Mouse (Mus musculus) myocyte (in vitro differentiated cells): ENCODE results near the gene Tubgcp6. TPM values are rescaled to one million over a fixed set of nuclear protein-coding genes. Genes with fewer than 3 reads are reported as not detected.

ENCODE experiments used
- H3K27me3 ChIP-seq: one replicate; pipeline ENCODE4 v1.6.1; 2011; ENCODE audit not compliant: control insufficient read depth, insufficient read depth, insufficient read length
- H3K36me3 ChIP-seq: one replicate; pipeline ENCODE4 v1.6.1; 2011; ENCODE audit not compliant: control insufficient read depth, insufficient read depth
- H3K4me2 ChIP-seq: one replicate; pipeline ENCODE4 v1.6.1; 2011; ENCODE audit warnings: low read depth, control low read depth
- H3K4me3 ChIP-seq: one replicate; pipeline ENCODE4 v1.5.1; 2011; ENCODE audit warnings: mild to moderate bottlenecking, control low read depth, moderate library complexity
- H3K79me2 ChIP-seq: one replicate; pipeline ENCODE4 v1.6.1; 2011; ENCODE audit not compliant: control insufficient read depth, insufficient read depth
- H3ac ChIP-seq: one replicate; pipeline ENCODE4 v1.6.1; 2011; ENCODE audit not compliant: control insufficient read depth, insufficient read length
- CEBPB ChIP-seq: IDR thresholded peaks from 2 replicates; pipeline ENCODE4 v1.6.1; 2011; ENCODE audit warnings: mild to moderate bottlenecking, moderate library complexity; ENCODE audit not compliant: poor library complexity, insufficient read depth, severe bottlenecking
- E2F4 ChIP-seq: IDR thresholded peaks from one replicate; pipeline ENCODE4 v1.6.1; 2011; ENCODE audit warnings: mild to moderate bottlenecking, control low read depth, moderate library complexity; ENCODE audit not compliant: insufficient read depth
- MAX ChIP-seq: IDR thresholded peaks from one replicate; pipeline ENCODE4 v1.6.1; 2011; ENCODE audit warnings: low read depth, mild to moderate bottlenecking, control low read depth
- MYOD1 ChIP-seq, 3 experiments: IDR thresholded peaks; one replicate each; pipeline ENCODE4 v1.6.1; 2011; ENCODE audit warnings: control low read depth in 2 of 3, low read depth in 2 of 3, mild to moderate bottlenecking in 2 of 3, moderate library complexity in 1 of 3; ENCODE audit not compliant: insufficient read length in 2 of 3, control insufficient read depth in 1 of 3
- MYOG ChIP-seq, 3 experiments: IDR thresholded peaks; one replicate each; pipeline ENCODE4 v1.6.1; 2011; ENCODE audit warnings: control low read depth in 2 of 3, low read depth in 2 of 3, mild to moderate bottlenecking in 2 of 3; ENCODE audit not compliant: insufficient read length in 2 of 3, control insufficient read depth in 1 of 3, insufficient read depth in 1 of 3
- POLR2A ChIP-seq: IDR thresholded peaks from one replicate; pipeline ENCODE4 v1.6.1; 2011; ENCODE audit warnings: low read depth, mild to moderate bottlenecking, control low read depth, moderate library complexity; ENCODE audit not compliant: insufficient read length
- POLR2AphosphoS2 ChIP-seq: IDR thresholded peaks from one replicate; pipeline ENCODE4 v1.6.1; 2011; ENCODE audit warnings: low read depth, control low read depth; ENCODE audit not compliant: insufficient read length
- REST ChIP-seq: IDR thresholded peaks from one replicate; pipeline ENCODE4 v1.6.1; 2011; ENCODE audit warnings: mild to moderate bottlenecking, control low read depth, moderate library complexity; ENCODE audit not compliant: insufficient read depth, insufficient read length
- SRF ChIP-seq: IDR thresholded peaks from one replicate; pipeline ENCODE4 v1.6.1; 2011; ENCODE audit warnings: low read depth; ENCODE audit not compliant: control insufficient read depth, insufficient read length
- TCF12 ChIP-seq: IDR thresholded peaks from one replicate; pipeline ENCODE4 v1.6.1; 2011; ENCODE audit warnings: mild to moderate bottlenecking, control low read depth; ENCODE audit not compliant: poor library complexity, insufficient read depth, severe bottlenecking
- TCF3 ChIP-seq: IDR thresholded peaks from one replicate; pipeline ENCODE4 v1.6.1; 2011; ENCODE audit warnings: low read depth, control low read depth; ENCODE audit not compliant: insufficient read length
- USF1 ChIP-seq: IDR thresholded peaks from one replicate; pipeline ENCODE4 v1.6.1; 2011; ENCODE audit warnings: low read depth, mild to moderate bottlenecking, control low read depth, moderate library complexity
- polyA plus RNA-seq: library from polyadenylated mRNA; unstranded; fragments of >200 nt; fragmentation: generic; extraction: Trizol; gene quantifications from one replicate; pipeline ENCODE4 v1.2.1, GENCODE M21; 2012; ENCODE audit warnings: missing spikeins

The Tubgcp6 gene
- polyA plus RNA-seq, 1 experiment = 15.0 TPM

- no peak overlapping the region for H3K4me2 ChIP-seq
- H3K79me2 ChIP-seq = no peaks in the 10 kb centered on the region
- no peak overlapping the region for H3K4me3 ChIP-seq
- TF ChIP-seq MAX (no peak), MYOD1 (IDR thresholded peaks at IDR 0.05; ENCODE audit: control insufficient read depth in 1 of 3, insufficient read length in 2 of 3, low read depth in 2 of 3) (no peak), MYOG (IDR thresholded peaks at IDR 0.05; ENCODE audit: control insufficient read depth in 1 of 3, insufficient read depth in 1 of 3, insufficient read length in 2 of 3, low read depth in 2 of 3) (no peak), REST (no peak), USF1 (no peak), POLR2A (no peak), POLR2AphosphoS2 (peak; percentile 50)
- H3K36me3 ChIP-seq = peaks cover 81% of the 10 kb centered on the region
- no peaks in the 10 kb centered on the region for H3K27me3 ChIP-seq
- no peak overlapping the region for H3ac ChIP-seq
Observed at GRCm38 (mm10) chr15:89098616-89099015, 24.3 kb downstream of the Tubgcp6 start.

- TF ChIP-seq TCF3 = no peak
- TF ChIP-seq CEBPB = no peak
- TF ChIP-seq POLR2AphosphoS2 = no peak
- TF ChIP-seq POLR2A = no peak
- TF ChIP-seq MYOD1 (IDR thresholded peaks at IDR 0.05; ENCODE audit: control insufficient read depth in 1 of 3, insufficient read length in 2 of 3, low read depth in 2 of 3) = no peak
- TF ChIP-seq MAX = no peak
- no peak for TF ChIP-seq TCF12
- no peak for TF ChIP-seq MYOG (IDR thresholded peaks at IDR 0.05; ENCODE audit: control insufficient read depth in 1 of 3, insufficient read depth in 1 of 3, insufficient read length in 2 of 3, low read depth in 2 of 3)
- TF ChIP-seq E2F4 = no peak
- TF ChIP-seq USF1 = no peak
- no peak for TF ChIP-seq SRF
- no peak for TF ChIP-seq REST
- peaks cover 81% of the 10 kb centered on the region for H3K36me3 ChIP-seq
- no peaks in the 10 kb centered on the region for H3K79me2 ChIP-seq
- no peak overlapping the region for H3K4me3 ChIP-seq
- no peak overlapping the region for H3K4me2 ChIP-seq
- no peak overlapping the region for H3ac ChIP-seq
- H3K27me3 ChIP-seq = no peaks in the 10 kb centered on the region
Observed at GRCm38 (mm10) chr15:89097450-89097849, 25.5 kb downstream of the Tubgcp6 start.

DNA sequence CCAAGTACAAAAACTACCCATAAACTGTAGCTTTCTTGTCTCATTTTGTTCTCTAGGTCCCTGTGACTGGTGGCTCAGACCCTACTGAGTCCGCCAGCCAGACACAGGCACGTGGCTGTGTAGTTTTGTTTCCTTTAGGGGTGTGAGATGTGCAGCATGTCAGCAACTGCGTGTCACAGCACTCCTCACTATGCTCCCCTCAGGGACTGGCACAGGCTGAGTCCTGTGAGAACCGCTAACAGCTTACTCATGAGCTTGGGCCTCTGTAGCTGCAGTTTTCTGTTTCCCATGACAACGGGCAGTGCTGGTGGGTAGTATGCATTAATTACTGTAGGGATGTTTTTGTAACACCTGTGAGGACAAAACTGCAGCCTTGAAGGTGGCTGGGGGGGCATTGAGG, 30.7 kb downstream of the Tubgcp6 start:
- Histone ChIP-seq H3ac (no peak overlapping the region), H3K4me3 (no peak overlapping the region), H3K79me2 (peaks cover 8% of the 10 kb centered on the region), H3K4me2 (no peak overlapping the region), H3K27me3 (no peaks in the 10 kb centered on the region), H3K36me3 (peaks cover 42% of the 10 kb centered on the region)
- TF ChIP-seq REST (no peak), POLR2AphosphoS2 (peak; percentile 72), MYOG (IDR thresholded peaks at IDR 0.05; ENCODE audit: control insufficient read depth in 1 of 3, insufficient read depth in 1 of 3, insufficient read length in 2 of 3, low read depth in 2 of 3) (no peak), POLR2A (peak; percentile 4), TCF12 (no peak)

DNA sequence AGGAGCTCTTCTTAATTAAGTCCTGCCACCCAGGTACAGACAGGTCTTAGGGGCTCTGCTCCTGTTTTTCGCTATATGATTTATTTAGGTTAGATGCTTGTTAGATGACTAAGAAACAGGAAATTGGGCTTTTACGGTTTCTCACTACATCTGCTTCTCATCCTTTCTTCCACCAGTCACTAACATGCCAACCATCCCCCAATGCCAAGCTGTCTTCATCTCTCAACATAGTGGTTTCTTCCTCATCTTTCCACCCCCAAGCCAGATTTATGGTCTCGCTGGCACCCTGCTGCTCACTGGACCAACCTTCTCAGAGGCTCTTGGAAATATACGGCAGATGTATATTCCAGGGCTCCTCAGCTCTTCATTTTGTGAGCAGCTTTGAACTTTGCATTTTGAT, 32.2 kb downstream of the Tubgcp6 start:
- peak overlapping the region; percentile 99 for H3K4me2 ChIP-seq
- peaks cover 27% of the 10 kb centered on the region for H3K36me3 ChIP-seq
- peak overlapping the region; percentile 43 for H3K4me3 ChIP-seq
- H3ac ChIP-seq = no peak overlapping the region
- peaks cover 8% of the 10 kb centered on the region for H3K79me2 ChIP-seq
- no peaks in the 10 kb centered on the region for H3K27me3 ChIP-seq
- TF ChIP-seq MYOG (IDR thresholded peaks at IDR 0.05; ENCODE audit: control insufficient read depth in 1 of 3, insufficient read depth in 1 of 3, insufficient read length in 2 of 3, low read depth in 2 of 3) (no peak), TCF3 (no peak), POLR2A (no peak), TCF12 (no peak), USF1 (no peak), MYOD1 (IDR thresholded peaks at IDR 0.05; ENCODE audit: control insufficient read depth in 1 of 3, insufficient read length in 2 of 3, low read depth in 2 of 3) (no peak), POLR2AphosphoS2 (no peak), CEBPB (no peak), E2F4 (no peak), MAX (no peak), REST (no peak), SRF (no peak)

- peaks cover 8% of the 10 kb centered on the region for H3K79me2 ChIP-seq
- TF ChIP-seq POLR2AphosphoS2 (peak; percentile 35), E2F4 (no peak), CEBPB (no peak)
- peak overlapping the region; percentile 86 for H3ac ChIP-seq
- peak overlapping the region; percentile 43 for H3K4me3 ChIP-seq
- no peaks in the 10 kb centered on the region for H3K27me3 ChIP-seq
- H3K36me3 ChIP-seq = peaks cover 23% of the 10 kb centered on the region
- peak overlapping the region; percentile 99 for H3K4me2 ChIP-seq
Observed at GRCm38 (mm10) chr15:89089248-89090051, 33.5 kb downstream of the Tubgcp6 start.
